Mouse (Mus musculus): ENCODE measurements around the gene Cpxm1.

- TF ChIP-seq CTCF (IDR thresholded peaks at IDR 0.05; ENCODE audit: low read depth, low read length) = no peak
- TF ChIP-seq POLR2A (IDR thresholded peaks at IDR 0.05; ENCODE audit: borderline replicate concordance, low read depth, low read length) = no peak
These were observed 2.7 kb upstream of the Cpxm1 start for GRCm38 (mm10) chr2:130400046-130400445.

Measured in bone marrow macrophage, adult 2 months (primary cell).